Mouse (Mus musculus) adrenal gland, postnatal 10 days (tissue): ENCODE measurements around the gene Defa17. TPM values are rescaled to one million over a fixed set of nuclear protein-coding genes. Genes with fewer than 3 reads are reported as not detected.
"Not testable (repeated sequence)": the region's sequence is repeated elsewhere in the genome, so short reads cannot be mapped to it uniquely, and the experiment has no call there.

Source experiments
- DNase-seq: peaks from one replicate; pipeline ENCODE4 v3.0.0; 2021; ENCODE audit warnings: mixed read lengths
- long read RNA-seq, 2 experiments: library from polyadenylated mRNA; stranded (forward); transcript quantifications; one replicate each; pipeline ENCODE4 v2.0.0; 2021
- total RNA-seq, 2 experiments: library from RNA; stranded (reverse); gene quantifications; 2 replicates each; pipeline ENCODE4 v1.2.3; 2021

Defa17 gene
- total RNA-seq, result not detected
- long read RNA-seq, experiment 1, result 0 reads
- long read RNA-seq, experiment 2, result 0 reads

DNA sequence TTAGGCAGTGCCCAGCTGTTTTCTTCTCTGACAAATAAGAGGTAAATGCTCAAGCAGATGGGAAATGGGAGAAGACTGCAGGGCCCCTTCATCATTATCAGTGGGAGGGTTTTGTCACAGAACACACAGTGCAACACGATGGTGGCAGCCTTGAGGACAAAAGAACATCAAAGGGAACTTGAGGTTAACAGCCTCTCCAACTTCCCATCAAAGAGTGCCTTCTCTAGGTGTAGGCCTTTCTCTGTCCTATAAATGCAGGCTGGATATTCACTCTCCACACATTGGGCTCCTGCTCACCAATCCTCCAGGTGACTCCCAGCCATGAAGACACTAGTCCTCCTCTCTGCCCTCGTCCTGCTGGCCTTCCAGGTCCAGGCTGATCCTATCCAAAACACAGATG lies at the start of gene Defa17:
Defa17 (plus strand) TSS at position 301 of the 400 bp plus-strand sequence.
- DNase-seq, result not testable (repeated sequence)

DNA sequence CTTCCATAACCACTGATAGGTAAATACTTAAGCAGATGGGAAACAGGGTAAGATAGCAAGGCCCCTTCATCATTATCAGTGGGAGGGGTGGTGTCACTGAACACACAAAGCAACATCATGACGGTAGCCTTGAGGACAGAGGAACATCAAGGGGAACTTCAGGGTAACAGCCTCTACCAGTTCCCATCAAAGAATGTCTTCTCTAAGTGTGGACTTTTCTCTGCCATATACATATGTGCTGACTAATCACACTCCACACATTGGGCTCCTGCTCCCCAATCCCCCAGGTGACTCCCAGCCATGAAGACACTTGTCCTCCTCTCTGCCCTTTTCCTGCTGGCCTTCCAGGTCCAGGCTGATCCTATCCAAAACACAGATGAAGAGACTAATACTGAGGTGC lies 37.7 kb upstream of the Defa17 start, which contains the start of gene Defa26:
Defa26 (plus strand) TSS at position 301 of the 400 bp plus-strand sequence.
- not testable (repeated sequence) for DNase-seq

DNA sequence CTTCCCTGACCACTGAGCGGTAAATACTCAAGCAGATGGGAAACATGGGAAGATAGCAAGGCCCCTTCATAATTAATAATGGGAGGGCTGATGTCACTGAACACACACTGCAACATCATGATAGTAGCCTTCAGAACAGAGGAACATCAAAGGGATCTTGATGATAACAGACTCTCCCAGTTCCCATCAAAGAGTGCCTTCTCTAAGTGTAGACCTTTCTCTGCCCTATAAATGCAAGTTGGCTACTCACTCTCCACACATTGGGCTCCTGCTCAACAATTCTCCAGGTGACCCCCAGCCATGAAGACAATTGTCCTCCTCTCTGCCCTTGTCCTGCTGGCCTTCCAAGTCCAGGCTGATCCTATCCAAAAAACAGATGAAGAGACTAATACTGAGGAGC lies 9.9 kb downstream of the Defa17 start, which contains the start of gene Defa34:
Defa34 (plus strand) TSS at position 301 of the 400 bp plus-strand sequence.
- not testable (repeated sequence) for DNase-seq

DNA sequence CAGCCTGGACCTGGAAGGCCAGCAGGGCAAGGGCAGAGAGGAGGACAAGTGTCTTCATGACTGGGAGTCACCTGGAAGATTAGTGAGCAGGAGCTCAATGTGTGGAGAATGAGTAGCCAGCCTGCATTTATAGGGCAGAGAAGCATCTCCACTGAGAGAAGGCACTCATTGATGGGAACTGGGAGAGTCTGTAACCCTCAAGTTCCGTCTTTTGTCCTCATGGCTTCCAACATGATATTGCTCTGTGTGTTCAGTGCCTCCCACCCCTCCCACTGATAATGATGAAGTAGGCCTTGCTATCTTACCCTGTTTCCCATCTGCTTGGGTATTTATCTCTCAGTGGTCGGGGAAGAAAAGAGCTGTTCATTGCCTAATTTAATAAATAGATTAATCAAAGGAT lies 48.0 kb downstream of the Defa17 start, which contains the start of gene AY761184:
AY761184 (minus strand) TSS at position 101 of the 400 bp plus-strand sequence.
- DNase-seq, result not testable (repeated sequence)

Other genes starting within 250 kb of the Defa17 start
- gene Defa36, start 228.4 kb upstream of the Defa17 start, total RNA-seq, result not detected
- not detected for gene Gm7849, start 199.2 kb upstream of the Defa17 start, total RNA-seq
- gene Defa20, start 146.5 kb upstream of the Defa17 start, total RNA-seq, result not detected
- not detected for gene Defa32, start 126.7 kb upstream of the Defa17 start, total RNA-seq
- gene Defa37, start 90.4 kb upstream of the Defa17 start, total RNA-seq, result not detected
- not detected for gene Defa28, start 72.8 kb upstream of the Defa17 start, total RNA-seq
- gene Gm7861, start 61.3 kb upstream of the Defa17 start, total RNA-seq, result not detected
- not detected for gene Defa26, start 37.6 kb upstream of the Defa17 start, total RNA-seq
- gene Defa34, start 10.0 kb downstream of the Defa17 start, total RNA-seq, result not detected
- not detected for gene AY761184, start 47.9 kb downstream of the Defa17 start, total RNA-seq
- gene Defa24, start 78.7 kb downstream of the Defa17 start, total RNA-seq, result not detected
- not detected for gene Defb50, start 167.8 kb downstream of the Defa17 start, total RNA-seq
- not detected for gene Defb2, start 184.1 kb downstream of the Defa17 start, total RNA-seq
- gene Defb10, start 203.1 kb downstream of the Defa17 start, total RNA-seq, result not detected
- not detected for gene Defb9, start 229.6 kb downstream of the Defa17 start, total RNA-seq